In genomic region chr5:36483203-36484101, GRCm38 (mm10) we compare ENCODE assay signal across 8 mouse cellular contexts. TPM values are rescaled to one million over a fixed set of nuclear protein-coding genes. Genes with fewer than 3 reads are reported as not detected.
DNase-seq lines count a peak whose midpoint lies in the region; ATAC-seq and TF ChIP-seq lines count a peak whose summit lies in the region.

No protein-coding gene starts in this region.

- POLR2A ChIA-PET in Patski (lab: Charles Lee): interaction anchor here (1.0 to 1.8 kb wide), 3 partner anchors 10 to 19 kb away, joined by 4 to 8 read pairs (median 7); partner anchors contain the start of gene Grpel1

- H3K4me3 ChIP-seq in embryonic facial prominence, embryonic 10.5 days: peak overlapping the region; percentile 96
- H3K4me3 ChIP-seq in lung, postnatal 0 days (ENCODE audit: low read depth, low read length): peak overlapping the region; percentile 70

- peak; percentile 19 to 57 for DNase-seq in B cell, adult 2 months
- no peak for DNase-seq in Patski (ENCODE audit: low read depth, low spot score)
- peak; percentile 68 for DNase-seq in embryonic facial prominence, embryonic 10.5 days (ENCODE audit: low spot score)
- DNase-seq in heart, adult 9 months (ENCODE audit: low spot score in 2 of 2): peak; percentile 51 to 54
- peak; percentile 70 for DNase-seq in kidney, postnatal 10 days
- no peak for DNase-seq in lung, postnatal 0 days (ENCODE audit: low spot score)
- DNase-seq in right cerebral cortex, postnatal 14 days: peak; percentile 47
- no peak for DNase-seq in c-Kit-positive CD71-positive TER-119-positive erythroid progenitor cells, embryonic 14.5 days (ENCODE audit: low spot score)

- peaks cover 38% of the 10 kb centered on the region for H3K4me1 ChIP-seq in embryonic facial prominence, embryonic 10.5 days
- H3K4me1 ChIP-seq in lung, postnatal 0 days (ENCODE audit: insufficient read depth, low read depth, low read length): peaks cover 27% of the 10 kb centered on the region; the same call in 1 of the 2 replicates

- WGBS in embryonic facial prominence, embryonic 10.5 days: 6% methylated on average over 58 of the region's 58 CpGs
- 3% methylated on average over 28 of the region's 58 CpGs for WGBS in lung, postnatal 0 days

- in situ Hi-C loops in Patski (cut with MboI; ENCODE audit: low pct_unique_long_range_greater_than_20kb): loop anchor here (25.0 kb wide), 1 partner anchor 854 kb away; the partner anchor contains the start of genes Evc and Evc2

- peak; percentile 6 for ATAC-seq in Patski
- peak; percentile 47; the same call in 1 of the 2 replicates for ATAC-seq in lung, postnatal 0 days

- H3K9me3 ChIP-seq in embryonic facial prominence, embryonic 10.5 days: 0 out of 2 replicates have a peak, but pooled peaks cover 2% of the 10 kb centered on the region
- H3K9me3 ChIP-seq in lung, postnatal 0 days (ENCODE audit: low read length): no peaks in the 10 kb centered on the region

- no peak for TF ChIP-seq EP300 in lung, postnatal 0 days (IDR thresholded peaks at IDR 0.05)

- H3K36me3 ChIP-seq in embryonic facial prominence, embryonic 10.5 days (replicated peaks): peaks cover 16% of the 10 kb centered on the region
- H3K36me3 ChIP-seq in lung, postnatal 0 days (ENCODE audit: insufficient read depth, low read length): no peaks in the 10 kb centered on the region

- CTCF ChIA-PET in Patski (lab: Charles Lee): interaction anchor here (0.8 to 14.3 kb wide), 7 partner anchors 11 to 257 kb away, joined by 3 to 114 read pairs (median 5); partner anchors contain the start of gene Grpel1

- peak overlapping the region; percentile 64 for H3K9ac ChIP-seq in lung, postnatal 0 days (replicated peaks; ENCODE audit: low read depth)

- H3K4me2 ChIP-seq in lung, postnatal 0 days (replicated peaks; ENCODE audit: low read depth, low read length): peak overlapping the region; percentile 90

- H3K27ac ChIP-seq in embryonic facial prominence, embryonic 10.5 days (replicated peaks): peak overlapping the region; percentile 89
- H3K27ac ChIP-seq in lung, postnatal 0 days (ENCODE audit: low read length): peak overlapping the region; percentile 81

- no peaks in the 10 kb centered on the region for H3K27me3 ChIP-seq in Patski
- H3K27me3 ChIP-seq in embryonic facial prominence, embryonic 10.5 days (replicated peaks; ENCODE audit: low read depth, poor library complexity, severe bottlenecking): peaks cover 26% of the 10 kb centered on the region
- H3K27me3 ChIP-seq in lung, postnatal 0 days (replicated peaks; ENCODE audit: insufficient read depth, low read length): peaks cover 7% of the 10 kb centered on the region; the same call in 1 of the 2 replicates

- no peak for TF ChIP-seq CTCF in Patski (IDR thresholded peaks at IDR 0.05)
- TF ChIP-seq CTCF in lung, postnatal 0 days (IDR thresholded peaks at IDR 0.05): no peak

RNA-seq across cellular contexts. Expression of gene Tada2b, which starts 0.6 kb away (rescaled TPM):
- polyA plus RNA-seq in Patski (2021): 27.2 TPM
- polyA plus RNA-seq in embryonic facial prominence, embryonic 10.5 days (2016; fragmentation: Nextera tagmentation; extraction: Ambion mirVana): 1.3 and 1.7 TPM in 2 replicates
- polyA plus RNA-seq in lung, postnatal 0 days (2015; fragmentation: Nextera tagmentation; extraction: Ambion mirVana): 1.9 and 2.2 TPM in 2 replicates

RNA-seq across cellular contexts. Expression of gene Ccdc96, which starts 0.9 kb away (rescaled TPM):
- 4.3 TPM for polyA plus RNA-seq in Patski (2021)
- polyA plus RNA-seq in embryonic facial prominence, embryonic 10.5 days (2016; fragmentation: Nextera tagmentation; extraction: Ambion mirVana): 1.9 and 2.0 TPM in 2 replicates
- polyA plus RNA-seq in lung, postnatal 0 days (2015; fragmentation: Nextera tagmentation; extraction: Ambion mirVana): 2.1 and 2.8 TPM in 2 replicates

RNA-seq across cellular contexts. Expression of gene Grpel1, which starts 18.7 kb away (rescaled TPM):
- polyA plus RNA-seq in Patski (2021): 47.0 TPM
- 59.8 and 62.2 TPM in 2 replicates for polyA plus RNA-seq in embryonic facial prominence, embryonic 10.5 days (2016; fragmentation: Nextera tagmentation; extraction: Ambion mirVana)
- polyA plus RNA-seq in lung, postnatal 0 days (2015; fragmentation: Nextera tagmentation; extraction: Ambion mirVana): 35.1 and 35.8 TPM in 2 replicates

Comparison
In these comparisons a context has a peak if more than half of its experiments do, and no peak if none do; other contexts are left out.
1. DNase-seq: peak in B cell, adult 2 months (2 of 2), embryonic facial prominence, embryonic 10.5 days (single experiment), heart, adult 9 months (2 of 2), kidney, postnatal 10 days (single experiment) and right cerebral cortex, postnatal 14 days (single experiment); none in Patski (single experiment), lung, postnatal 0 days (single experiment) and c-Kit-positive CD71-positive TER-119-positive erythroid progenitor cells, embryonic 14.5 days (single experiment).